Mouse (Mus musculus): ENCODE measurements around the gene Lmbrd1.
"Not testable (repeated sequence)": the region's sequence is repeated elsewhere in the genome, so short reads cannot be mapped to it uniquely, and the experiment has no call there.

Gene Lmbrd1

DNA sequence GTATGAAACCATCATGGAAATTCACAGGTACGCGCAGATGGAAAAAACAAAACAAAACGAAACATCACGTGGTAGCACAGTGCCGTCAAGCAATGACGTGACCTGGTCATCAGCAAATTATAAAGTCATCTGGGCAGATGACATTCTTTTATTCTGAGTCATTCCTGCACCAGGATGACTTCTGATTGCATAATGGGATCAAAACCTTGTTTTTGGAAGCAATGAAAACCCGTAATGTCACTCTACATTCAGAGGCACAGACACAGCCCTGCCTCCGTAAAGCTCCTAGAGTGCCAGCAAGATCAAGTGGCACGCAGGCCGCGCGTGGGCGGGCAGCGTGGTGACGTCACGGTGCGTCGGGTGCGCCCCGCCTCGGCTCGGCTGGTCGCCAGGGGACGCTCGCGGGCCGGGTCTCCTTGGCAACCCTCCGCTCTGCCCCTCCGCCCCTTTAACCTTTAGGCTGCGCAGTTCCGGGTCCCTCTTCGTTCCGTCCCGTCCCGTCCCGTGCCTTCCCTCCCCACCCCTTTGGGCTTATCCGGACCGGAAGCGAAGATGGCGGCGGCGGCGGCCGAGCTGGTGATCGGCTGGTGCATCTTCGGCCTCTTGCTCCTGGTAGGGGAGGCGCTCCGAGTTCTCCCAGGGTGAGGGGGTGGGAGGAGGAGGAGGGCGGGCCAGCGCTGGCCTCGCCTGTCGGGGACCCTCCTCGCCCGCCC, at the start of gene Lmbrd1:
Gene Lmbrd1, plus strand, starts transcription at position 426 of the 713 bp plus-strand sequence.
- DNase-seq (ENCODE audit: low spot score), result peak; percentile 94

DNA sequence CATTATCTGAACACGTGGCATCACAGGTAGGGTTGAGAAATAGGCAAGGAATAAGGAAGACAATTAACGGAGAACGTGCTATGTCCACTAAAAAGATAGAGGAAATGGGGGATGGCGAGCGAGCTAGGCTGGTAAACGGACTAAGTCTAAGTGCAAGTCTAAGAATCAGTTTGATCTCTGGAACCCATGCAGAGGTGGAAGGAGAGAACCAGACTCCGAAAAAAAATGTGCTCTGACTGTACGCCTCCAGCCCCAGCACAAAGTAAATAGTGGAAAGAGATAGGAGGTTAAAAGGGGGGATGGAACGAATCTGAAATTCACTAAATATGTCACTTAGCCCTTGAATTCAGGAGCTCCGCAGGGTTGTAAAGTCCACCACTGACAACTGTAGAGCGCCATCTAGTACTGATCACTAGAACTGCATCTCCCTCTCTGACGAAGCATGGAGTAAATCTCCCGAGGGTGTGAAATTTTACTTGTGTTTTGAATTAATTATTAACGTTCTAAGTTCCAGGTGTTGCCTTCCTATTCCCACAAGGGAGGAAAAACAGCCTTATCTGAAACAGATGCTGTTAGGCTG, 44.8 kb upstream of the Lmbrd1 start:
- DNase-seq (ENCODE audit: low spot score), result peak; percentile 18

DNA sequence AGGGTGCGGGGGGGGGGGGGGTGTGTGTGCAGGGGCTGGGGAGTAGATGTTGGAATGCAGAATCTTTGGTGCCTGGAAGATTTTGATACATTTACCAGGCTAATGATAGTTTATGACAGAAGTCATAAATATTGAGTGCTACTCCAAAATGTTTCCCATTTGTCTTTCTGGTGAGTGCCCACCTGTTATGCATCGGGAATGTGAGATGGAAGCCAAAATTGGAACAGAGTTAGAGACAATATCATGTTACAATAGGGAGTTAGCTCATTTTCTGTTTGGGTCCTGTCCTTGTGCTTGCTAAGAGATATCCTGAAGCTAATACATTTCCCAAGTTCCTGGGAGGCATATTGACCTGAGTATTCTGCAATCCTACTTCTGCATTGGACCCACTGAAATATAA, 28.3 kb upstream of the Lmbrd1 start:
- DNase-seq (ENCODE audit: low spot score), result no peak

DNA sequence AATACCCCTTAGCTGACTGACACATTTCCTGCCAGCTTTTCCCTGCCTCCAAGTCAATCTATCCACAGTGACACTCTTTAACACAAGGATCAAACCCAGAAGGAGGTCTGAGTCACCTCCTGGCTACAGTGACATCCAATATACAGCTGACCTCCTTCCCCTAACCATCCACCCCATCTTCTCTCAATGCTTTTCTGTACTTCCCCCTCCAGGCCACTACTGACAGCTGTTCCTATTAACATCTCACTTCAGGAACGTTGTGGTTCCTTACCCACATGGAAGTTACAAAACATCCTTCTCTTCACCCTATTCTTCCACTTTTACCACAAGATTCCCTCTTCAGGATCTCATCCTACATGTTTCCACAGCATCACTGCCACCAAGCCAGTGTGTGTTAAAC, 18.5 kb upstream of the Lmbrd1 start:
- no peak for DNase-seq (ENCODE audit: low spot score)

DNA sequence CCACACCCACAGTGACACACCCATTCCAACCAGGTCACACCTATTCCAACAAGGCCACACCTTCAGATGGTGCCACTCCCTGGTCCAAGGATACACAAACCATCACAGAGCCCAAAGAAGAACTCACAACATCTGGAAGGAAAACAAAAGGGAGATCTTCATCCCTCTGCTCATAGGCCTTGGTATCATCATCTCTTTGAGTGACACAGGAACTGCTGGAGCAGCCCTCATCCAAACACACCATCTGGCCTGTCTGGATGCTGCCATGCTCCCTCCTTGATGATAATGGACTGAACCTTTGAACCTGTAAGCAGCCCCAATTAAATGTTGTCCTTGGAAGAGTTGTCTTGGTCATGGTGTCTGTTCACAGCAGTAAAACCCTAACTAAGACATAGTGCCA, 17.8 kb upstream of the Lmbrd1 start:
- DNase-seq (ENCODE audit: low spot score), result not testable (repeated sequence)

DNA sequence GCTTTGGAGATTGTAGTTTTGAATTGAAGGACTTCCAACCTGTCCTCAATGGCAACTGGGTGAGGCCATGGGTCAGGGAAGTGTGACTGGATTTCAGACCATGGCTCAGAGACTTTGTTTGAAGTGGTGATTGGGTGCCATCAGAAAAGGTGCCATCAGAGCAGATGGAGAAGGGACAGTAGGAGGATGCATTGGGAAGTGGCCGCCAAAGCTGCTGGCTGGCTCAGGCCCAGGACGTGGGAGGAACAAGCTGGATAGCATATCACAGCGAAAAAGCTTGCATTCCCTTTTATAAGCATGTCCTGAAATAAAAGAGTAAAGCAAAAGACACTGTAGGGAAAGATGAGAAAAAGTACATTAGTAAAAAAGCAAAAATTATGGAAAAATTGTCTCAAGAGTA, 16.9 kb upstream of the Lmbrd1 start:
- no peak for DNase-seq (ENCODE audit: low spot score)

DNA sequence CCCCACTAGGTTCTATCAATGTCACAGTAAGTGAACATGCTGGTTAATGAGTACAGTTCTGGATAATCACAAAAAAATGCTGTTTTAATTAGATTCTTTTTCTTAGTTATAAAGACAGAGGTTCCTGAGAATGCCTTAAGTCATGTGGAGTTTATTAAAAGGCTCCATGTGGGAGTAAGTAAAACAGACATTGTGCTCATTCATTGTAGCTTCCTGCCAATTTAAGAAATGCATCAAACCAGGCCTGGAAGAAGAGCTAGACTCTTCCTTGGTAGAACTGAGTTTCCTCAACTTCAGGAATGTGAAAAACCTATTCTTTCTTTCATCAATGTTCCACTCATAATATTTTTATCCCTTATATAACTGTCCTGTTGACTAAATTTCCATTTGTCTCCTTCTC, 14.3 kb upstream of the Lmbrd1 start:
- DNase-seq (ENCODE audit: low spot score), result no peak

DNA sequence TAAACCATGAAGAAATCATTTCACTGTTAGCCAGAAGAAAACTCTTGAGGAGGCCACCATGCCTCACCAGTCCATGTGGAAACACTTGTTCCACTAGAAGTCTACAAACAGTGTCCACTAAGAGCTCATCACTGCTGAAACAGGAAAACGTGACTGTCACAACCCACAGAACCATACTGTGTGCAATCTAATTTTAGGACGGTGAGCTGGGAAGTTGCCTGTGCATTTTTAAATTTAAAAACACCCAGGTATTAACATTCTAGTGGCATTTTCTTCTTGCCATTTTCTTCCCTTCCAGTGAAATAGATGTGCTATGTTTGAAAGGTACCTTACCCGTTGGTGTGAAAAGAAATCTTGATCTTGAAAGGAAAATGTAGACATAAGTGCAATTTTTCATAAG, 5.2 kb upstream of the Lmbrd1 start:
- DNase-seq (ENCODE audit: low spot score), result no peak

DNA sequence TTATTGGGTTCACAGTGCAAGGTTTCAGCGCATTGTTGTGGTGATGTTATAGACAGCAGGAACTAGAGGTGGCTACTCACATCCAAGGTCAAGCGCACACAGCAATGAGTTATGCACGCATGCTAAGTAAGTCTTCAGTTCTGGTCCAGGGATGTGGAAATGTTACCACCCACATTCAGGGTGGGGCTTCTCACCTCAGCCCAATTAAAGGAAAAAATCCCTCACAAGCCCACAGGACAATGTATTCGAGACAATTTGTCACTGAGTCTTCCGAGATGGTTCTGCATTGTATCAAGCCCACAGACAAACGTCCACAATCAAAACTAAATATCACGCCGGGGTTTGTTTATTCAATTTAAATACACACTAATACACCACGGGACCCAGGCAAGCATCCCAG, 724 bp upstream of the Lmbrd1 start:
- DNase-seq (ENCODE audit: low spot score), result no peak

DNA sequence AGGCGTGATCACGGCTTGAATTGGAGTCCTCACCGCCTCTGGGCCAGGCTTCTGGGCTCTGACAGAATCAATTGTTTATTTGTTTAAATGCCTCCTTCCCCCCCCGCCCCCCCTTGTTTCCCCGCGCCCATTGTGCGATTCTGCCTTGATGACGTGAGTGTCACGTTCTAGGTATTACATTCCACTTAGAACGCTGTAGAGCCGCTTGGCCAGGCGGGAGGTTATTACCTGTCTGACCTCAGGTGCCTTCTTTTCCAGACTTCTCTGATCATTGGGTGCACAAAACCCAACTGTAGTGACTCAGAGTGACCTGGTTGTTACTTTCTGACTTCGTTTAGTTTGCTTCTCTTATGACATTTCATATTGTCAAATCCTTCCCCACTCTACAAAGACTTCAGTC, 641 bp downstream of the Lmbrd1 start:
- DNase-seq (ENCODE audit: low spot score), result no peak

DNA sequence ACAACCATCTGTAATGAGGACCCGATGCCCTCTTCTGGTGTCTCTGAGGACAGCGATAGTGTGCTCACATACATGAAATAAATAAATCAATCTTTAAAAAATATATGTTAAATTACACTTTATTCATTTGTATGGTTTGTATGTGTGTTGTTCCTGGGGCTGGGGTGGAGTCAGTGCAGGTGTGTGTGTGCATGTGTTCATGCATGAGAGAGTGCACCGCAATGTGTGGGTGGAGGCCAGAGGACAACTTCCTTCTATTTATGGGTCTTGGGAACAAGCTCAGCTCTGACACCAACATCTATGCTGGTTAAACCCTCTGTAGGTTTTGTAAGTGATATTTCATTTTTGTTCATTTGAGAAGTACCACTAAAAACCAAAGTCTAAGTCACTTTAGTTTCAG, 2.6 kb downstream of the Lmbrd1 start:
- DNase-seq (ENCODE audit: low spot score), result no peak

DNA sequence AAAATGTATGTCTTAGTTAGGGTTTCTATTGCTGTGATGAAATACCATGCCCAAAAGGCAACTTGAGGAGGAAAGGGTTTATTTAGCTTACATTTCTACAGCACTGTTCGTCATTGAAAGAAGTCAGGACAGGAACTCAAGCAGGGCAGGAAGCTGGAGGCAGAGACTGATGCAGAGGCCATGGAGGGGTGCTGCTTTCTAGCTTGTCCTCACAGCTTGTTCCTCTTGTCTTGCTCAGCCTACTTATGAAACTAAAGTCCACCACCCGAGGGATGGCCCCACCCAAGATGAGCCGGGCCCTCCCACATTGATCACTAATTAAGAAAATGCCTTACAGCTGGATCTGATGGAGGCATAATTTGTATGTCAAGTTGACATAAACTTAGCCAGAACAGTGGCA, 3.5 kb downstream of the Lmbrd1 start:
- no peak for DNase-seq (ENCODE audit: low spot score)

DNA sequence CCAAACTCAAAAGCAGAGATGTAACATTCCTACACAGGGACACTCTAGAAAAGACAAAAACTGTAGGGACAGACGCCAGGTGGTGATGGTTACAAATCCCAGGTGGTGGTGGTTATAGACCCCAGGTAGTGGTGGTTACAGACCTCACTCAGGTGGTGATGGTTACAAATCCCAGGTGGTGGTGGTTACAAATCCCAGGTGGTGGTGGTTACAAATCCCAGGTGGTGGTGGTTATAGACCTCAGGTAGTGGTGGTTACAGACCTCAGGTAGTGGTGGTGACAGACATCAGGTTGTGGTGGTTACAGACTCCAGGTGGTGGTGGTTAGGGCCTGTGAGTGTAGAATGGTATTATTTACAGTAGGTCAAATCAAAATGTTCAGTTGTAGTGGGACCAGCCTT, 5.5 kb downstream of the Lmbrd1 start:
- no peak for DNase-seq (ENCODE audit: low spot score)

DNA sequence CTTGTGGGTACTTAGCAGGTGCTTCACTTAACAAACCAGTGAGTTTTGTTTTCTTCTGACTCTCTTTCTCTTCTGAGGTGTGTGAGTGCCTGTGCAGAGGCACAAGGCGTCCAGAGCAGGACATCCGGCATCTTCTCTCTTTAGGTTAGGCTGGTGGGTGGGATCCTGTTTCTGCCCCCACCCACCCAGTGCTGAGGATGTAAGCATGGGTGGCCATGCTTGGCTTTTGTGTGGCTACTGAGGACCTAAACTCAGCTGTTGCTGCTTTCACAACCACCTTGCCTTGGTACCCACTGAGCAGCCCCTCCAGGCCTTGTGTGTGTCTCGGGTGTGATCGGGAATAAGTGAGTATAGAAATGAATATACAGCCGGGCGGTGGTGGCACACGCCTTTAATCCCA, 7.2 kb downstream of the Lmbrd1 start:
- no peak for DNase-seq (ENCODE audit: low spot score)

DNA sequence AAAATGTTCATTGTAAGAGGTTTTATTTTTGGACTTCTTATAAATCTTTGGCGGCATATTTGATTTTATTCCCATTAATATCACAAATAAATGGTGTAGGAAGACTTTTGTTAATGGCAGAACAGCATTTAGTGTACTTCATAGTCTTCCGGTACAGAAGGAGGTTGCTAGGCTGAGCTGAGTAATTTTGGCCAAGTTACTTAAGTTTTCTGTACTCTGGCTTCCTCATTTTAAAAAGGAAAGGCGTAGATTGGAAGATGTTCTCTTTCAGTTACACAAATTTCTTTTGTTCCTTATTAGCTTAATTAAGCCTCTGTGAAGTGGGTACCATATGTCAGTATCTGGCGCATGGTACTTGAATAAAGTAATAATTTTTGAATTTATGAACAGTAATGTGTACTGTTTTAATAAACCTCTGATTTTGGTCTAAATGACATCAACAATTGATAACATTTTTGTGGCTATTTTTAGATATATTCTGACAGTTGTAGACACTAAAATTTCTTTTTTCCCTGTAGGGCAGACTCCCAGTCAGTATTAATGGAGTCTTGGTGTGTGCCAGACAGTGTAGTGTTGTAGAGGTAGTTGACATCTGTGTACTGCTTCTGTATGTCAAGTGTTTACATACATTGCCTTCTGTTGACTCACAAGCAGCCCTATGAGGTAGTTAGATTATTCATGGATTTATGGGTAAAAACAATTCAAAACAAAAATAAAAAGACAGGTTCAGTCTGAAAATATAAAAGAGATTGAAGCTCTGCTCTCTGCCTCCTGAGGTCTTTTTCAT, 8.0 kb downstream of the Lmbrd1 start:
- DNase-seq (ENCODE audit: low spot score), result no peak

DNA sequence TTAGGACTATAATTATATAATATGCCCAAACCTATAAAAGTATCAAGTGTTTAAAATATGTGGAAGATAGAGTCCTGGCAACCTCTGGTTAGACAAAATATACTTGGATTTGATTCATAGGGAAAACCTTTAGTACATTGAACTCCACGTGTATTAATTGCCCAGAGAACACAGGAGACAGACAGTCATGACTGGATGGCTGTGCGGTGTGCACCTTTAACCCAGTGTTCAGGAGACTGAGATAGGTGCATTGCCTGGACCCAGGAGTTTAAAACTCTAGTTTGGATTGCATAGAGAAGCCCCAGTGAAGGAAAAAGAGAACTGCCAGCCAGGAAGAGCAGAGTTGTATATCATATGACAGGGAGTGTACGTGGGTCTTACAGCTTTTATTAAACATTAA, 19.2 kb downstream of the Lmbrd1 start:
- no peak for DNase-seq (ENCODE audit: low spot score)

DNA sequence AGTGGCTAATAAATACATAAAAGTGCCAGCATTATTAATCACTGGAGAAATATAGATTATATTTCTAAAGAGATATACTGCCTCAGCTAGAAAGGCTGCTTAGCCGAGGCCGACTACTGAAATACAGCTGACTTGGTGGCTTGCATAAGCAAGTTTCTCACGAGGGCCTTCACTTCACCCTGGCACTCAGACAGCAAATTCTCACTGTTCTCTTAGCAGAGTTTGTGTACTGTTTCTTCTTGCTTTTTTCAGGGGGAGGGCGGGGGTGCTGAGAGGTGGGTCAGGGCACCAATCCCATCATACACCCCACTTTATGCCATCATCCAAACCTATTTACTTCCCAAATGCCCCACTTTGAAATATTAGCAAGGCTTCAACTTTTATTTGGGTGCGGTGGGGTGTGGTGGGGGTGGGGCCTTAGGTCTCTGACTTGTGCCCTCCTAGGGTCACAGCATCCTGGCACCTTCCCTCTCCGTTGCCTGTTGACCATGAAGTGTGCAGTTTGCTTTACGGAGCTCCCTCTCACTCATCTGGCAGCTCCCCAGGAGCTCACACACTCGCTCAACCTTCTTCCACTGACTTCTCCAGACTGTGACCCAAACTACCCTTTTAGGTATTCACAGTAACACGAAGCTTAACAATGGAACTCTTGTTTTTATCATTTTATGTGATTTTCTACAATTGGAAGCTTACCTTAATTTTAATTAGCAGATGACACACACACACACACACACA, 19.9 kb downstream of the Lmbrd1 start:
- DNase-seq (ENCODE audit: low spot score), result no peak

DNA sequence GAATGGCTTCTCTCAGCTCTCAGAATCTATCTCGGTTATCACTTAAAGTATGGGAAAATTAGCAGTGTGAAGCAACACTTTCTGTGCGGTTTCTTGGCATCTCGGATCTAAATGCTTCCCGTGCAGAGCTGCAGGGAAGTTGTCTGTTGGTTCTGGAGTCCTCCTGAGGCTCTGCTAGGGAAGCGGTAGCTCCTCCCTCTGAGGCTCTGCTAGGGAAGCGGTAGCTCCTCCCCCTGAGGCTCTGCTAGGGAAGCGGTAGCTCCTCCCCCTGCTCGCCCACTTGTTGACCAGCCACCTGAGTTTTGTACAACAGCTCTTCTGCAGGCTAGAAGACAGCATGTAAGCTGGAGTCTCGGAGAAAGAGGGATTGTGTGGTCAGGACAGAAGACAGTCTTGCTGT, 20.9 kb downstream of the Lmbrd1 start:
- DNase-seq (ENCODE audit: low spot score), result no peak

DNA sequence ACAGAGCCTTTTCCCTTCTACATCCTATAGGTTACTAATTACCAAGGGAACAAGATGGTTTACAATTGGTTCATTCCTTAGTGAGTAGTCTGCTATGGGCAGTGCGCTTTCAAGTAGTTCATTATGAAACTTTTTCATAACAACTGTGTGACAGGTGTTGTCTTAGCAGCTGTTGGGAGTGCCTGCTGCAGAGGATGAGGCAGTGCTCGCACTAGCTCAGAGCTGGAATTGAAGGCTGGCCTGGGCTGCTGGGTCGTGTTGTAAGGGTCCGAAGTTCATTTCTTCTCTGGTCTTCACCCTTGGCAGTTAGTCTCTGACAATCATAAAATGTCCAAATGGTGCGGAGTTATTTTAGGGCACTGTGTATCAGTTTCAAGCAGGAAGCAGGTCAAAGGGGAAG, 21.8 kb downstream of the Lmbrd1 start:
- DNase-seq (ENCODE audit: low spot score), result no peak

DNA sequence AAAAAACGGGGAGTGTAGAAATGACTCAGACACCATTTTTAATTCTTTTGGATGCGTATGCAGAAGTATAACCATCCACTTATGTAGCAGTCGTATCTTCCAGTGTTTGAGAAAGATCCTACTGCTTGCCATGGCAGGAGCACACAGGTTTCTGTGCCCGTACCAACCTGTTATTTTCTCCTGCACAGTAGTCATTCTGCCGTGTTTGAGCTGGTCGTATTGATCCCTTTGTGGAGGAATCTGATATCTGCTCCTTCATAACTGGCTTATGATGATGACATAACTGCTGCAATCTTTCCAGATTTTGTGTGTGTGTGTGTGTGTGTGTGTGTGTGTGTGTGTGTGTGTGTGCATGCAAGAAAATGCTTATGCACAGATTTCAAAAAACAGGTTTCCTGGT, 25.4 kb downstream of the Lmbrd1 start:
- DNase-seq (ENCODE audit: low spot score), result no peak

DNA sequence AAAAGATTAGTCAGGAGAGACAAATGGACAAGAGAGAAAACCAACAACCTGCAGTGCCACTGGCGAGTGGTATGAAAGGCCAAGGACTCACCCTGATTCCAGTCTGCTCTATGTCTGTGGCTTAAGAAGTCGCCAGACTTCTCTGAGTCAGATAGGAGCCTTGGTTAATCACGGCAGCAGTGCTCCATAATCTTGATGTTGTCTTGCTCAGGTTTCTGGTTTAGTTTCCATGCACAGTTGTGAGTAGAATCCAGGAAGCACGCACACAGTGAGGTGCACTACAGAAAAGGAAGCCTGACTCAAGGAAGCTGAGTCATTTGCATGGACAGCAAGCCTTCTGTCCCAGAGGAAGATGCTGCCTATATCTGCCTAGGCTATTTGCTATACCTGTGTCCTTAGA, 37.9 kb downstream of the Lmbrd1 start:
- no peak for DNase-seq (ENCODE audit: low spot score)

DNA sequence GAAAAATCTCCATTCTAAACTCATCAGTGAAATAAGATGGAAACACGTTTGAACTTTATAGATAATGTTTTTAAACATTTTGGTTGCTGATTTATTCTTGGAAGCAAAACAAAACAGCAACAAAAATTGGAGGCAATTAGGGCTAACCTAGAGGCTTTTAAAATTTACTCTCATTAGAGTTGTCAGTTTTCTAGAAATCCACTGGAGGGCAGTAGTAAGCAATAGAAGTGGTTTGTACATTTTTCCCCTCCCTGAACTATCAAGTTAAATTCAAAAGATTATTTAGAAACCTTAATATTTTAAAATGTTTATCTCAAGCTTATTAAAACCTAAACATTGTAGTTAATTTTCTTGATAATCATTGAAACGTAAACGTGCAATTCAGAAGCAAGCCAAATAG, 41.2 kb downstream of the Lmbrd1 start:
- DNase-seq (ENCODE audit: low spot score), result no peak

DNA sequence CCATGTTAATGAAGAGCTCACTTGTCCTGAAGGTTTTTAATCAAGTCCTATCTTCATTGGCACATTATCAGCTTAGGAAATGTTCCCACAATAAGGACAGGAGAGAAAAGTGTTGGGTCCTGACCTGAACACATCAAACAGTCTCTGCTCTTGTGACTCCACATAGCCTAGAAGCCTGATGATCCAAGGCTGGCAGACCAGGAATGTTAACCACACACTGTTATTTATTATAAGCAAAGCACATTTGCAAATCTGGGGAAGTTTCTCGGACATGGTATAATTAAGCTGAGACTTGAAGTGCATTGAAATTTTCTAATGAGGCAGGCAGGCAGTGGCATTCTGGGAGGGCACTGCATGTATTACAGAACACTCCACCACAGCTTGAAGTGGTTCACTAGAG, 41.8 kb downstream of the Lmbrd1 start:
- no peak for DNase-seq (ENCODE audit: low spot score)
